Mouse (Mus musculus): ENCODE measurements around the gene Tuba3a.
A peak's percentile ranks its signal among the peaks of the same experiment; 100 is the strongest.

Gene Tuba3a

GRCm38 (mm10) chr6:125266091-125266490 lies 19.8 kb downstream of the Tuba3a start:
- DNase-seq (ENCODE audit: low spot score): no peak

- peak; percentile 46 for DNase-seq (ENCODE audit: low spot score)
These were observed 20.6 kb downstream of the Tuba3a start for GRCm38 (mm10) chr6:125265239-125265638.

GRCm38 (mm10) chr6:125264219-125264618 lies 21.6 kb downstream of the Tuba3a start:
- DNase-seq (ENCODE audit: low spot score): no peak

- DNase-seq (ENCODE audit: low spot score): no peak
These were observed 25.8 kb downstream of the Tuba3a start for GRCm38 (mm10) chr6:125260006-125260555.

- peak; percentile 45 for DNase-seq (ENCODE audit: low spot score)
These were observed 29.4 kb downstream of the Tuba3a start for GRCm38 (mm10) chr6:125256222-125256966.

- no peak for DNase-seq (ENCODE audit: low spot score)
These were observed 30.3 kb downstream of the Tuba3a start for GRCm38 (mm10) chr6:125255516-125256044.

- DNase-seq (ENCODE audit: low spot score): no peak
These were observed 31.8 kb downstream of the Tuba3a start for GRCm38 (mm10) chr6:125253863-125254715.

- no peak for DNase-seq (ENCODE audit: low spot score)
These were observed 33.1 kb downstream of the Tuba3a start for GRCm38 (mm10) chr6:125252711-125253110.

- no peak for DNase-seq (ENCODE audit: low spot score)
These were observed 33.6 kb downstream of the Tuba3a start for GRCm38 (mm10) chr6:125252285-125252684.

- no peak for DNase-seq (ENCODE audit: low spot score)
These were observed 41.3 kb downstream of the Tuba3a start for GRCm38 (mm10) chr6:125244551-125244950.

- no peak for DNase-seq (ENCODE audit: low spot score)
These were observed 44.3 kb downstream of the Tuba3a start for GRCm38 (mm10) chr6:125241566-125241965.

GRCm38 (mm10) chr6:125240617-125241016 lies 45.2 kb downstream of the Tuba3a start:
- no peak for DNase-seq (ENCODE audit: low spot score)

- DNase-seq (ENCODE audit: low spot score): no peak
These were observed 46.3 kb downstream of the Tuba3a start for GRCm38 (mm10) chr6:125239547-125239946.

GRCm38 (mm10) chr6:125238396-125238795 lies 47.4 kb downstream of the Tuba3a start:
- DNase-seq (ENCODE audit: low spot score): no peak

GRCm38 (mm10) chr6:125237421-125237820 lies 48.4 kb downstream of the Tuba3a start:
- DNase-seq (ENCODE audit: low spot score): no peak

GRCm38 (mm10) chr6:125236782-125237181 lies 49.1 kb downstream of the Tuba3a start, which contains the start of gene Cd27:
Gene Cd27, minus strand, starts transcription at chr6:125237010.
- no peak for DNase-seq (ENCODE audit: low spot score)

- DNase-seq (ENCODE audit: low spot score): no peak
These were observed 49.5 kb downstream of the Tuba3a start for GRCm38 (mm10) chr6:125236341-125236740.

GRCm38 (mm10) chr6:125234520-125234828 lies 51.4 kb downstream of the Tuba3a start:
- DNase-seq (ENCODE audit: low spot score): no peak

- peak; percentile 47 for DNase-seq (ENCODE audit: low spot score)
These were observed 51.9 kb downstream of the Tuba3a start for GRCm38 (mm10) chr6:125233816-125234519.

- no peak for DNase-seq (ENCODE audit: low spot score)
These were observed 53.3 kb downstream of the Tuba3a start for GRCm38 (mm10) chr6:125232516-125232915.

GRCm38 (mm10) chr6:125232045-125232437 lies 53.8 kb downstream of the Tuba3a start:
- DNase-seq (ENCODE audit: low spot score): no peak
